Mouse (Mus musculus) spleen, adult 2 months (tissue): ENCODE data around the gene Ptprj.

Experiments used
- CTCF ChIP-seq: fragments of 200-500 bp; IDR thresholded peaks from 2 replicates; pipeline ENCODE4 v1.5.1; 2011; ENCODE audit warnings: mild to moderate bottlenecking, inconsistent platforms; ENCODE audit not compliant: insufficient read depth, insufficient read length, insufficient replicate concordance; ENCODE audit errors: extremely low read depth
- POLR2A ChIP-seq: fragments of 200-500 bp; IDR thresholded peaks from 2 replicates; pipeline ENCODE4 v1.6.1; 2011; ENCODE audit warnings: low read depth, low read length, inconsistent platforms

GRCm38 (mm10) chr2:90570216-90570615 is 10.2 kb downstream of the Ptprj start:
- no peak for TF ChIP-seq CTCF
- TF ChIP-seq POLR2A, result no peak
